Mouse (Mus musculus): ENCODE results near the gene Helz. TPM values are rescaled to one million over a fixed set of nuclear protein-coding genes. Genes with fewer than 3 reads are reported as not detected.

Helz gene
- polyA plus RNA-seq, 1 experiment from 2014 or later, result 12.1 TPM

- Histone ChIP-seq H3K9me3 (no peaks in the 10 kb centered on the region), H3K36me3 (no peaks in the 10 kb centered on the region), H3K4me1 (peaks cover 7% of the 10 kb centered on the region; the same call in 1 of the 2 replicates), H3K4me3 (no peak overlapping the region), H3K4me2 (no peak overlapping the region), H3K9ac (no peak overlapping the region), H3K27me3 (replicated peaks) (peaks cover 17% of the 10 kb centered on the region; the same call in 1 of the 2 replicates), H3K27ac (replicated peaks) (no peak overlapping the region)
- 58% methylated on average over 11 of the region's 11 CpGs for WGBS
- ATAC-seq (ENCODE audit: extremely low read depth, insufficient number of reproducible peaks, low FRiP score, low TSS enrichment), result no peak
Measured at GRCm38 (mm10) chr11:107705476-107706074, 157.8 kb downstream of the Helz start.

DNA sequence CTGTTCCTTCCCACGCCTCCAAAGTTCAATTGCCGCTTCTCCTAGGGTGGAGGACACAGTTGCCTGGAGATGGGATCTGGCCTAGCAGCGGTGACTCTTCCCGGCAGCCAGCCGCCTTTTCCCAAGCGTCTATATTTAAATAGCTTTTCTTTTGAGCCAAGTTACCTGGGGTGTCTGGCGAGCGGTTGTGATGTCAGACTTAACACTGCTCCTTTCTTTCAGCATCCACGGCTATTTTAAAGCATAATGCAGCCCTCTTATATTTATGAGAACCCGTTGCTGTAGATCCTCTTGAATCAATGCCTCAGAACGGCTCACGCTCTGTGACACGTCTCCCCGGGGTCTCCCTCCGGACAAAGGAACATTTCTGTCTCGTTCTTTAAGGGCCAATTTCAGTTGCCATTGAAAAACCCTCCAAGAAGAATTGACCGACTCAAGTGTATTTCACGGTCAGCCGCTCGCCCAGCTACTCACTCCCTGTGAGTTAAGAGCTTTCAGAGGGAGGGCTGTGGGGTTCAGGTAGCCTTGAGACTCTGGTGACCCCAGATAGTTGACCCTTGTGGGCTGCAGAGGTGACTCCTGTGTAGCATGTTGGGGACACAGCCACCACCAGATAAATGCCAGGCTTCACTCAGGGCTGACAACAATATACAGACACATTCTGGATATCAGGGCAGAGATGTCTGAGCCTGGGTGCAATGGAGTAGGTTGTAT is 160.3 kb downstream of the Helz start:
- H3K36me3 ChIP-seq, result no peaks in the 10 kb centered on the region
- H3K27ac ChIP-seq (replicated peaks), result no peak overlapping the region
- 72% methylated on average over 20 of the region's 20 CpGs for WGBS
- peaks cover 17% of the 10 kb centered on the region; the same call in 1 of the 2 replicates for H3K27me3 ChIP-seq (replicated peaks)
- no peak overlapping the region for H3K9ac ChIP-seq
- H3K4me3 ChIP-seq, result no peak overlapping the region
- peaks cover 7% of the 10 kb centered on the region; the same call in 1 of the 2 replicates for H3K4me1 ChIP-seq
- no peak for ATAC-seq (ENCODE audit: extremely low read depth, insufficient number of reproducible peaks, low FRiP score, low TSS enrichment)
- H3K4me2 ChIP-seq, result no peak overlapping the region
- H3K9me3 ChIP-seq, result no peaks in the 10 kb centered on the region

DNA sequence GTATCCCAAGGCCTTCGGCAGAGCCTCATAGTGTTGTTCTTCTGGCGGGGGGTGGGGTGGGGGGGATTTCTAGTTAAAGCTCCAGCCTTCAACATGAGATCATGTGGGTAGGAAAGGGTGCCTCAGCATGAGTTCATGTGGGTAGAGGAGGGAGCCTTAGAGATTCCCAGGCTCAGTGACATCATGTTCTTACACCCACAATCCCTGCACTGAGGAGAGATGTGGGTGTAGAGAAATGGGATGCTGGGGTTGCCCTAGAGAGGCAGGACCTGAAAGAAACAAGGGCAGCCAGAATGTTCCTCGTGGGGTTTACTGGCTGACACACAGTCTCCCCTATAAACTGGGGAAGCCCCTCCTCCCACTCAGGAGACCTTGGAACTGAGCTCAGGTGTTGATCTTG is 162.6 kb downstream of the Helz start:
- Histone ChIP-seq H3K9me3 (no peaks in the 10 kb centered on the region), H3K27ac (replicated peaks) (no peak overlapping the region), H3K4me2 (no peak overlapping the region), H3K36me3 (no peaks in the 10 kb centered on the region), H3K27me3 (replicated peaks) (0 out of 2 replicates have a peak, but pooled peaks cover 6% of the 10 kb centered on the region), H3K4me3 (no peak overlapping the region), H3K9ac (no peak overlapping the region), H3K4me1 (0 out of 2 replicates have a peak, but pooled peaks cover 4% of the 10 kb centered on the region)
- 52% methylated on average over 3 of the region's 3 CpGs for WGBS
- no peak for ATAC-seq (ENCODE audit: extremely low read depth, insufficient number of reproducible peaks, low FRiP score, low TSS enrichment)

- Histone ChIP-seq H3K4me3 (no peak overlapping the region), H3K9ac (no peak overlapping the region), H3K27ac (replicated peaks) (no peak overlapping the region), H3K36me3 (no peaks in the 10 kb centered on the region), H3K4me1 (0 out of 2 replicates have a peak, but pooled peaks cover 4% of the 10 kb centered on the region), H3K9me3 (peaks cover 4% of the 10 kb centered on the region; the same call in 1 of the 2 replicates), H3K27me3 (replicated peaks) (no peaks in the 10 kb centered on the region), H3K4me2 (no peak overlapping the region)
- no peak for ATAC-seq (ENCODE audit: extremely low read depth, insufficient number of reproducible peaks, low FRiP score, low TSS enrichment)
- WGBS, result 81% methylated on average over 7 of the region's 7 CpGs
Measured at GRCm38 (mm10) chr11:107714368-107714767, 166.6 kb downstream of the Helz start.

- no peaks in the 10 kb centered on the region for H3K27me3 ChIP-seq (replicated peaks)
- H3K9ac ChIP-seq, result no peak within 1 kb of the TSS
- no peak within 1 kb of the TSS for H3K4me3 ChIP-seq
- no peaks in the 10 kb centered on the region for H3K36me3 ChIP-seq
- peaks cover 4% of the 10 kb centered on the region; the same call in 1 of the 2 replicates for H3K9me3 ChIP-seq
- no peak for ATAC-seq (ENCODE audit: extremely low read depth, insufficient number of reproducible peaks, low FRiP score, low TSS enrichment)
- H3K27ac ChIP-seq (replicated peaks), result no peak within 1 kb of the TSS
- 0 out of 2 replicates have a peak, but pooled peaks cover 4% of the 10 kb centered on the region for H3K4me1 ChIP-seq
- WGBS, result 66% methylated on average over 16 of the region's 16 CpGs
- H3K4me2 ChIP-seq, result no peak within 1 kb of the TSS
Measured at GRCm38 (mm10) chr11:107716332-107716938, 168.7 kb downstream of the Helz start, which contains the start of gene Cacng1. Cacng1 (minus strand) TSS chr11:107716522.

GRCm38 (mm10) chr11:107720264-107721021 is 172.7 kb downstream of the Helz start:
- no peak overlapping the region for H3K27ac ChIP-seq (replicated peaks)
- no peaks in the 10 kb centered on the region for H3K4me1 ChIP-seq
- no peak overlapping the region for H3K9ac ChIP-seq
- WGBS, result 85% methylated on average over 9 of the region's 9 CpGs
- H3K9me3 ChIP-seq, result peaks cover 4% of the 10 kb centered on the region; the same call in 1 of the 2 replicates
- H3K36me3 ChIP-seq, result no peaks in the 10 kb centered on the region
- H3K27me3 ChIP-seq (replicated peaks), result no peaks in the 10 kb centered on the region
- H3K4me2 ChIP-seq, result no peak overlapping the region
- ATAC-seq (ENCODE audit: extremely low read depth, insufficient number of reproducible peaks, low FRiP score, low TSS enrichment), result no peak
- no peak overlapping the region for H3K4me3 ChIP-seq

DNA sequence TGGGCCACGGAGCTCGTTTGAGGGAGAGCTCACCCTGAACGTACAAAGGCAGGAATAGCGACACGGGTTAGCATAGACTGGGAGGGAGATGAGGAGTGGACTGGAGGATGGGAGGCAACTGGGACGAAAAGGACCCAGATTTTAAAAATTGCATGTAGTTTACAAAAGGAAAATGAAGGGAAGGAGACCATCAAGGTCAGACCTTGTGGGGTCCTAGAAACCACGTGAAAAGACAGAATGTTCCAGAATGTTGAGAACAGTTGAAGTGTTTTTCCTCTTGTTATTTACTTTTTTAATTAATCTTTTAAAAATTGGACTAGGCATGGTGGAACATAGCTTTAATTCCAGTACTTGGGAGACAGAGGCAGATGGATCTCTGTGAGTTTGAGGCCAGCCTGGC is 173.3 kb downstream of the Helz start:
- Histone ChIP-seq H3K36me3 (no peaks in the 10 kb centered on the region), H3K4me2 (no peak overlapping the region), H3K4me3 (no peak overlapping the region), H3K4me1 (no peaks in the 10 kb centered on the region), H3K9me3 (peaks cover 4% of the 10 kb centered on the region; the same call in 1 of the 2 replicates), H3K9ac (no peak overlapping the region), H3K27ac (replicated peaks) (no peak overlapping the region), H3K27me3 (replicated peaks) (no peaks in the 10 kb centered on the region)
- ATAC-seq (ENCODE audit: extremely low read depth, insufficient number of reproducible peaks, low FRiP score, low TSS enrichment), result no peak
- 78% methylated on average over 7 of the region's 7 CpGs for WGBS

GRCm38 (mm10) chr11:107724603-107725002 is 176.9 kb downstream of the Helz start:
- H3K9ac ChIP-seq, result no peak overlapping the region

DNA sequence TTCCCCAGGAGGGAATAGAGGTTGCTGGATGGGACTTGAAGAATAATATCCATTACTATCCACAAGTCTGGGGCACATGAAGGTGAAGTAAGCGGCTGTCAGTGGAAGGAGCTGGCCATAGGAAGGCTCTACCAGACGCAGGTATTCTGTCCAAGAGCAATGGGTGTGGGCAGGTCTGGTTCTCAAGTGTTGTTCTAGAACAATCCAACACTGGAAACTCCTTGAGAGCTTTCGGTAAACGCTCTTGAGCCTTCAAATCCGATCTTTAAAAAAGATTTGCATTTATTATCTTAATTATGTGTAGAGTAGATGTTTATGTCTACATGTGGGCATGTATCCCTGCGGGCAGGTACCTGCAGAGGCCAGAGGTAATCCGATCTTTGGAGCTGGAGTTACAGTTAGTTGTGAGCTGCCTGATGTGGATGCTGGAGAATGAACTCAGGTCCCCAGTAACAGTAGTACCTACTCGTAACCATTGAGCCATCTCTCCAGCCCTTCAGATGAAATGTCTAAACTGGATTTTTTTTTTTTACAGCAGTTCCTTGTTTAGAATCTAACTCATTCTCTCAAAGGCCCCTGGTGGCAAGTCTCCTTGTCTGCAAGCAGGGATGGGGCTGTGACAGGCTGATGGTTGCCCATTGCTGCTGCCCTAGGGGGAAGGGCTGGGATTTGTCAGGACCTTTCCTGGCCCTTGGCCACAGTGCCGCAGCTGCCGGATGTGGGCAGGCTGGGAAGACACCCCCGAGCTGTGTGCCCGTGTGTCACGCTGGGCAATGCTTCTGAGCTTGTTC is 180.5 kb downstream of the Helz start:
- no peaks in the 10 kb centered on the region for H3K9me3 ChIP-seq
- 74% methylated on average over 13 of the region's 13 CpGs for WGBS
- no peaks in the 10 kb centered on the region for H3K36me3 ChIP-seq
- no peaks in the 10 kb centered on the region for H3K4me1 ChIP-seq
- ATAC-seq (ENCODE audit: extremely low read depth, insufficient number of reproducible peaks, low FRiP score, low TSS enrichment), result no peak
- H3K4me2 ChIP-seq, result no peak overlapping the region
- 0 out of 2 replicates have a peak, but pooled peaks cover 2% of the 10 kb centered on the region for H3K27me3 ChIP-seq (replicated peaks)
- no peak overlapping the region for H3K27ac ChIP-seq (replicated peaks)
- no peak overlapping the region for H3K4me3 ChIP-seq
- H3K9ac ChIP-seq, result no peak overlapping the region

More at GRCm38 (mm10) chr11:107724603-107725002, 176.9 kb downstream of the Helz start:
- ATAC-seq (ENCODE audit: extremely low read depth, insufficient number of reproducible peaks, low FRiP score, low TSS enrichment), result no peak
- H3K9me3 ChIP-seq, result no peaks in the 10 kb centered on the region
- H3K4me3 ChIP-seq, result no peak overlapping the region
- 0 out of 2 replicates have a peak, but pooled peaks cover 2% of the 10 kb centered on the region for H3K27me3 ChIP-seq (replicated peaks)
- H3K36me3 ChIP-seq, result no peaks in the 10 kb centered on the region
- no peak overlapping the region for H3K4me2 ChIP-seq
- 81% methylated on average over 8 of the region's 8 CpGs for WGBS
- no peak overlapping the region for H3K27ac ChIP-seq (replicated peaks)
- H3K4me1 ChIP-seq, result no peaks in the 10 kb centered on the region

- no peaks in the 10 kb centered on the region for H3K9me3 ChIP-seq
- H3K4me1 ChIP-seq, result no peaks in the 10 kb centered on the region
- H3K4me2 ChIP-seq, result no peak overlapping the region
- H3K36me3 ChIP-seq, result no peaks in the 10 kb centered on the region
- 60% methylated on average over 7 of the region's 7 CpGs for WGBS
- H3K9ac ChIP-seq, result no peak overlapping the region
- no peak for ATAC-seq (ENCODE audit: extremely low read depth, insufficient number of reproducible peaks, low FRiP score, low TSS enrichment)
- 0 out of 2 replicates have a peak, but pooled peaks cover 2% of the 10 kb centered on the region for H3K27me3 ChIP-seq (replicated peaks)
- no peak overlapping the region for H3K27ac ChIP-seq (replicated peaks)
- H3K4me3 ChIP-seq, result no peak overlapping the region
Measured at GRCm38 (mm10) chr11:107729141-107729540, 181.4 kb downstream of the Helz start.

Data from heart, embryonic 13.5 days (tissue).